Mouse (Mus musculus) bone marrow, adult 2 months (tissue): ENCODE measurements around the gene Pdxk.

Source experiments
- CTCF ChIP-seq: fragments of 200-500 bp; IDR thresholded peaks from 2 replicates; pipeline ENCODE4 v1.5.1; 2011; ENCODE audit warnings: low read length, control low read depth; ENCODE audit not compliant: control insufficient read depth, insufficient read depth
- POLR2A ChIP-seq: fragments of 200-500 bp; IDR thresholded peaks from 2 replicates; pipeline ENCODE4 v1.6.1; 2011; ENCODE audit warnings: low read depth, mild to moderate bottlenecking, control low read depth, low read length, borderline replicate concordance; ENCODE audit not compliant: control insufficient read depth

- TF ChIP-seq CTCF, result no peak
- no peak for TF ChIP-seq POLR2A
Measured at GRCm38 (mm10) chr10:78402301-78402922, 62.4 kb downstream of the Pdxk start.
